Mouse (Mus musculus) erythroblast, embryonic 14.5 days (primary cell): Measurements from ENCODE around the gene Prr7. TPM values are rescaled to one million over a fixed set of nuclear protein-coding genes. Genes with fewer than 3 reads are reported as not detected.

Source experiments
- H3K27me3 ChIP-seq: 2 replicates; pipeline ENCODE4 v1.6.1; 2012; ENCODE audit warnings: inconsistent platforms; ENCODE audit not compliant: control insufficient read depth
- H3K36me3 ChIP-seq: 2 replicates; pipeline ENCODE4 v1.6.1; 2012; ENCODE audit warnings: mild to moderate bottlenecking, inconsistent platforms; ENCODE audit not compliant: control insufficient read depth
- H3K4me1 ChIP-seq: 2 replicates; pipeline ENCODE4 v1.6.1; 2012; ENCODE audit warnings: inconsistent platforms; ENCODE audit not compliant: control insufficient read depth
- H3K4me3 ChIP-seq: replicated peaks from 2 replicates; pipeline ENCODE3; 2012; ENCODE audit warnings: moderate library complexity, mild to moderate bottlenecking, inconsistent platforms
- H3K9me3 ChIP-seq: 2 replicates; pipeline ENCODE4 v1.6.1; 2012; ENCODE audit warnings: low read length, inconsistent platforms, mixed read lengths; ENCODE audit not compliant: control insufficient read depth
- GATA1 ChIP-seq: IDR thresholded peaks from 2 replicates; pipeline ENCODE4 v1.6.1; 2012; ENCODE audit warnings: low read length, inconsistent platforms, mixed read lengths
- TAL1 ChIP-seq: IDR thresholded peaks from 3 replicates; pipeline ENCODE4 v1.6.1; 2012; ENCODE audit warnings: low read length, inconsistent platforms, mixed read lengths
- polyA plus RNA-seq: library from polyadenylated mRNA; stranded (reverse); fragments of >175 nt; gene quantifications from 2 replicates; pipeline ENCODE4 v1.2.3, GENCODE M21; 2012

Gene Prr7
- polyA plus RNA-seq, 1 experiment: 0.23 TPM

DNA sequence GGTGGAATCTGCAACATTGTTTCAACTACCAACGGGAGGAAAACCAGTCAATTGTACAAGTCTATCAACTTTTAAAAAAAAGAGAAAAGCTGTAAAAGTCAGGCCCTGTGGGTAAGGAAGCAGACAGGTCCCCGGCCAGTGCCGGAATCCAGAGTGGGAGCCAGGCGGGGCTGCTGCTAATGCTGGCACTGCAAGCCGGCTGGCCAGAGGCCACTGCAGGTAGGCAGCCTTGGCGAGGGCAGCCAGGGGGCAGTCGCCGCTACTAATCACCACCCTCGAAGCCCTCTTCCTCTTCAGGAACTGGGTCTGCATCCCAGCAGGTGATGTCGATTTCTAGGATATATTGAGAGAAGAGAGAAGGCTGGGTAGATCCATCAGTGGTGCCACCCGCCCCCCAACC, 9.9 kb downstream of the Prr7 start:
- peaks cover 10% of the 10 kb centered on the region; the same call in 1 of the 2 replicates for H3K9me3 ChIP-seq
- peaks cover 22% of the 10 kb centered on the region for H3K4me1 ChIP-seq
- TF ChIP-seq TAL1 (no peak), GATA1 (no peak)
- no peaks in the 10 kb centered on the region; the same call in 1 of the 2 replicates for H3K36me3 ChIP-seq
- peaks cover 77% of the 10 kb centered on the region for H3K27me3 ChIP-seq
- no peak overlapping the region for H3K4me3 ChIP-seq

DNA sequence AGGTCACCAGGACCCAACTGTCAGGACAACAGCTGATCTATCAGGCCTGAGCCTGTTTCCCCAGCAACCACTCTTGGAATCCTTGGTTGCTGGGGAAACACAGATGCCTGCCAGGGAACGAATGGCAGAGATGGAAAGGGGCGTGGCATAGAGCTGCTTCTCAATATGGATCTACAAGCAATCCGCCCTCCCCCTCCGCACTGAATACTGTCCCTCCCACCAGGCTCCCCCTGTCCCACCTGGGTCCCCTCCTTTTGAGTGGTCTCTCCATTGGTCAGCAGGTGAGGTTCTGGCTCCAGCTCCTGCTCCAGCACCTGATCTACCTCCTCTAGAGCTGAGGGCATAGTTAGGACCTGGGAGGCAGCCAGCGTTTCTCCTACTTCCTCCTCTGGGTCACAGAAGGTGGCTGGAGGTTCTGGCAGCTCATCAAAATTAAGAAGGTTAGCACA, 10.6 kb downstream of the Prr7 start:
- no peak for TF ChIP-seq TAL1
- peaks cover 10% of the 10 kb centered on the region; the same call in 1 of the 2 replicates for H3K9me3 ChIP-seq
- peaks cover 22% of the 10 kb centered on the region for H3K4me1 ChIP-seq
- no peak overlapping the region for H3K4me3 ChIP-seq
- peaks cover 72% of the 10 kb centered on the region for H3K27me3 ChIP-seq
- no peaks in the 10 kb centered on the region; the same call in 1 of the 2 replicates for H3K36me3 ChIP-seq

DNA sequence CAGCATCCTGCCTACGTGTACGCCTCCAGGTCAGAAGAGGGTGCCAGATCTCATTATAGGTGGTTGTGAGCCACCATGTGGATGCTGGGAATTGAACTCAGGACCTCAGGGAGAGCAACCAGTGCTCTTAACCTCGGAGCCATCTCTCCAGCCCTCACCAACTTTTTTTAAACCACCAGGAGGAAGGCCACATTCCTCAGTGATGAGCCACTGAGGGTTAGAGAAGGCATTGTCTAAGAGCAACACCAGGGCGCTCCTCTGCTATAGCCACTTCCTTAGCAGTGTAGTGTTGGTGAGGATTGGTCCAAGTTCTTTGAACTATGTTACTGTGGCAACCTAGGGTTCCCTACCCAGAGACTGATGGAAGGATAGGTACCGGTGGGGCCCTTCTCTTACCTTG, 11.7 kb downstream of the Prr7 start:
- TF ChIP-seq TAL1 (no peak), GATA1 (no peak)
- Histone ChIP-seq H3K36me3 (no peaks in the 10 kb centered on the region; the same call in 1 of the 2 replicates), H3K4me1 (peaks cover 22% of the 10 kb centered on the region), H3K27me3 (peaks cover 60% of the 10 kb centered on the region), H3K9me3 (peaks cover 10% of the 10 kb centered on the region; the same call in 1 of the 2 replicates), H3K4me3 (no peak overlapping the region)

DNA sequence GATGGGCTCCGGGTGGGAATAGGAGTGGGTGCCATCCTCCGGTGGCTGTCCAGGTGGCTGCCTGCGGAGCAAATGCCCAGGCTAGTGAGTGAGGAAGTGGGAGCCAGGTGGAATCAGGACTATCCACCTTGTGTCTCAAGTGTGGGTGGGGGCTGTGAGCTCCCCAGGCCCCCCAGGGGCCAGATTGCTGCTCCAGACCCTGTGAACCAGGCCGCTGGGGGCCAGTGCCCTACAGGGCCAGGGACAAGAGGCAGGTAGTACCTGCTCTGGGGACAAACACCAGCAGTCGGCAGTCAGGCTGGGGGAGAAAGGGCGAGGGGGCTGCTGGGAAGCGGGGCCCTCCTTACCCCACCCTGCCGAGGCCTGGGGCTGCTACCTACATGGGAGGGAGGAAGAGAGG, 12.2 kb downstream of the Prr7 start:
- Histone ChIP-seq H3K36me3 (no peaks in the 10 kb centered on the region; the same call in 1 of the 2 replicates), H3K4me1 (peaks cover 18% of the 10 kb centered on the region), H3K9me3 (peaks cover 10% of the 10 kb centered on the region; the same call in 1 of the 2 replicates), H3K4me3 (no peak overlapping the region), H3K27me3 (peaks cover 55% of the 10 kb centered on the region)
- TF ChIP-seq TAL1 (no peak), GATA1 (no peak)

DNA sequence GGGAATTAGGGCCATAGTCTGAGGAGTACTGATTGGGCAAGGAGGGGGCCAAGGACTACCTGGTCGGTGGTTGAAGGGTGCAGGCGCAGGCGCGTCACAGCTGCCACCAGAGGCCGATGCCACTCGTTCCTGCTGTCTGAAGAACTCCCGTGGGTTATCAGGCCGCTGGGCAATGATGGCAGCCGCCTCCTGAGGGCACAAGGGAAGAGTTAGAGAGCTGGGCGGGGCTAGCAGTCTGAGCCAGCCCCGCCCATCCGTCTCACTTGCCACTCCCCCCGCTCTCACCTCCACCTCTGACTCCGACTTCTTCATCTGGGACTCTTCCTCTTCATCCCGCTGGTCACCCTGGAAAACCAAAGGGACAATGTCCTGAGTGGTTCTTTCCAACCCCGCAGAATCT, 13.4 kb downstream of the Prr7 start:
- H3K27me3 ChIP-seq: peaks cover 49% of the 10 kb centered on the region

DNA sequence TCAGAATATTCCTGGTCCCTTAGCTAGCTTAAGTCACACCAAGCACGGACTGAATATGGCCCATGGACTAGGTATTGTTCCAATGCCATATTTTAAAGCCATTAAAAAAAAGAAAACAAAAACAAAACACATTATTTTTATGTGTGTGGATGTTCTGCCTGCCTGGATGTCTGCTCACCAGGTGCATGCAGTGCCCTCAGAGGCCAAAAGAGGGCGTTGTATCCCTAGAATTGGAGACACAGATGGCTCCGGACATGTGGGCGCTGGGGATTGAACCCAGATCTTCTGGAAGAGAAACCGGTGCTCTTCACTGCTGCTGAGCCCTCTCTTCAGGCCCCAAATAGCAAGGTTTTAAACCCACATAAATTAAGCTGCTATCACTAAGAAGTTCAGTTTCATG, 14.0 kb downstream of the Prr7 start:
- peaks cover 46% of the 10 kb centered on the region for H3K27me3 ChIP-seq
- peaks cover 3% of the 10 kb centered on the region for H3K4me1 ChIP-seq
- no peaks in the 10 kb centered on the region for H3K9me3 ChIP-seq
- TF ChIP-seq GATA1 (no peak), TAL1 (no peak)
- H3K36me3 ChIP-seq: no peaks in the 10 kb centered on the region; the same call in 1 of the 2 replicates
- H3K4me3 ChIP-seq: no peak overlapping the region

More for the DNA sequence above, 13.4 kb downstream of the Prr7 start:
- no peaks in the 10 kb centered on the region; the same call in 1 of the 2 replicates for H3K36me3 ChIP-seq
- H3K4me3 ChIP-seq: no peak overlapping the region
- H3K9me3 ChIP-seq: peaks cover 3% of the 10 kb centered on the region; the same call in 1 of the 2 replicates
- peaks cover 6% of the 10 kb centered on the region for H3K4me1 ChIP-seq
- TF ChIP-seq GATA1: no peak

DNA sequence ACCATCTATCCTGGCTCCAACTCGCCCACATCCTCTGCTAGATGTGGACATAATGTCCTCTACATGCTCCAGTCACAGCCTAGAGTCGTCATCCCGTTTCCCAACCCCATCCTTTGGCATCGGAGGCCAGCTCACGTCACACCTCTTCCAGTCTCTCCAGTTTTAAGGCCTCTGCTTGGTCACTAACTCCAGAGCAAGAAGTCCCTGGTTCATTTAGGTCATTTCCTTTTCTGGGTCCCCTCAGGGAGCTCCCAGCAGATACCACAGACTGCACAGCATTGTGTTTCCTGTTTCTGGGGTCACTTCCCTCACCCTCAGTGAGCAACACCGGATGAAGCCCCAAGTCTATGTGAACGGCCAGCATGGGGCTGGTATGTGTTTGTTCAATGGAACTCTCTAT, 14.9 kb downstream of the Prr7 start:
- Histone ChIP-seq H3K4me3 (no peak overlapping the region), H3K27me3 (peaks cover 46% of the 10 kb centered on the region)

DNA sequence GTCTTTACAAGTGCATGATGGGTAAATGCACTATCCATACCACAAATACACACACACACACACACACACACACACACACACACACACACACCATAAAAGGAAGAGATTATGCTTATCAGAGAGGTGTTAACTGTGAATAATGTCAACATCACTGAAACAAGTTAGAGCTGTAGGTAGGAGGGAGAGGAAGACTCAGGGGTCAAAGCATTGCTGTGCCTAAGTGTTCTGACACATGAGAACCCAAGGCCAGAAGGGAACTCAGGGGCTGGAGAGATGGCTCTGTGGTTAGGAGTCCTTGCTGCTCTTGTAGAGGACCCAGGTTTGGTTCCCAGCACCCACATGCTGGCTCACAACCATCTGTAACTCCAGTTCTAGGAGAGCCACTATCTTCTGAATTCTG, 15.9 kb downstream of the Prr7 start:
- H3K27me3 ChIP-seq: peaks cover 46% of the 10 kb centered on the region
- no peak overlapping the region for H3K4me3 ChIP-seq
- no peak for TF ChIP-seq GATA1
- no peak for TF ChIP-seq TAL1

More for the DNA sequence above, 14.9 kb downstream of the Prr7 start:
- no peaks in the 10 kb centered on the region for H3K9me3 ChIP-seq
- TF ChIP-seq GATA1 (no peak), TAL1 (no peak)
- H3K4me1 ChIP-seq: peaks cover 3% of the 10 kb centered on the region
- H3K36me3 ChIP-seq: no peaks in the 10 kb centered on the region; the same call in 1 of the 2 replicates

DNA sequence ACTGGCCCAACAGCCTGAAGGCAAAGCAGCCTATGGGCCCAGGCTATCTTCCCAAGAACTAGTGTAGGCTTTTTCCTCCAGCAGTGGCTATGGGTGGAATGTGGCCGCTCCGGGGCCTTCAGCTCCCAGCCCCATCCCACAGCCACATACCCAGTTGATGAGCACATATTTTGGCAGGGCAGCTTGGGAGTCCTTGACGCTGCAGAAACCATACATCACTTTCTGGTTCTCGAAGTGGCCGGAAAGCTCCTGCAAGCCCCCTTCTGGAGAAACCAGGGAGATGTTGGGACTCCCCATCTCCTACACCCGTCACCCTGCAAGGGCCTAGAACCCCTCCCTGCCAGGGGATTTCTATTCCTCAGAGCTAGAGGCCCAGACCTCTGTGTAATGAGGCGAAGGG, 18.5 kb downstream of the Prr7 start:
- peaks cover 58% of the 10 kb centered on the region for H3K27me3 ChIP-seq
- no peak overlapping the region for H3K4me3 ChIP-seq
- H3K4me1 ChIP-seq: peaks cover 6% of the 10 kb centered on the region
- H3K36me3 ChIP-seq: no peaks in the 10 kb centered on the region
- no peak for TF ChIP-seq TAL1
- no peak for TF ChIP-seq GATA1
- no peaks in the 10 kb centered on the region; the same call in 1 of the 2 replicates for H3K9me3 ChIP-seq

More for the DNA sequence above, 15.9 kb downstream of the Prr7 start:
- Histone ChIP-seq H3K4me1 (peaks cover 3% of the 10 kb centered on the region), H3K36me3 (no peaks in the 10 kb centered on the region; the same call in 1 of the 2 replicates), H3K9me3 (no peaks in the 10 kb centered on the region)

DNA sequence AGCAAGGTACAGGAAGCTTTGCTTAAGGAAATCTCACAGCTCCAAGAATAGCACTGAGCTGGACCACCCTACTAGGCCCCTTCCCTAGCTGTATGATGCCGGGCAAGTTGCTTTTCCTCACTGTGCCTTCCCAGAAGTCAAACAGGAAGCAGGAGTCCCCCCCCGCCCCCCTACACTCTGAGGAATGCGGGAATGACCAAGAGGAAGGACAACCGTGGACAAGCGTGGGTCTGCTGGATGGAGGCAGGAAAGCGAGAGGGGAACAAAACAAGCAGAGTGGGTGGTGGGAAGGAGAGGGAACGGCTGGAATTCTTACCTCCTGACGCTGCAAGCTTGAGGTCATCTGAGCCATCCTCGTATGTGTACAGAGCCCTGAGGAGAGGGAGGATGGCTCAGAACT, 19.0 kb downstream of the Prr7 start:
- Histone ChIP-seq H3K36me3 (no peaks in the 10 kb centered on the region), H3K9me3 (no peaks in the 10 kb centered on the region; the same call in 1 of the 2 replicates), H3K4me3 (no peak overlapping the region), H3K27me3 (peaks cover 63% of the 10 kb centered on the region), H3K4me1 (peaks cover 6% of the 10 kb centered on the region; the same call in 1 of the 2 replicates)
- TF ChIP-seq TAL1 (no peak), GATA1 (no peak)
